Mouse (Mus musculus): ENCODE results near the gene Casd1. TPM values are rescaled to one million over a fixed set of nuclear protein-coding genes. Genes with fewer than 3 reads are reported as not detected.

The Casd1 gene
- polyA plus RNA-seq, 2 experiments: 36.3 to 44.2 TPM

GRCm38 (mm10) chr6:4679981-4680380 is 79.3 kb downstream of the Casd1 start:
- 76% methylated on average over 1 of the region's 1 CpGs for WGBS
- H3K9me3 ChIP-seq (ENCODE audit: control insufficient read depth, low read length): no peaks in the 10 kb centered on the region
- DNase-seq (ENCODE audit: low spot score) (no peak), ATAC-seq (ENCODE audit: low FRiP score, low read depth) (no peak)
- TF ChIP-seq POLR2A (IDR thresholded peaks at IDR 0.05; ENCODE audit: borderline replicate concordance, extremely low read depth, insufficient read depth, insufficient read length): no peak
- H3K27me3 ChIP-seq (ENCODE audit: control insufficient read depth, insufficient read depth, low read length): no peaks in the 10 kb centered on the region
- no peak overlapping the region for H3K9ac ChIP-seq (ENCODE audit: low read depth, low read length, severe bottlenecking)
- no peak overlapping the region for H3K4me3 ChIP-seq (replicated peaks; ENCODE audit: low read length)
- no peak overlapping the region for H3K4me2 ChIP-seq (replicated peaks; ENCODE audit: low read depth, low read length, severe bottlenecking)
- peaks cover 3% of the 10 kb centered on the region; the same call in 1 of the 2 replicates for H3K4me1 ChIP-seq (ENCODE audit: control insufficient read depth, insufficient read depth, low read length)
- no peaks in the 10 kb centered on the region; the same call in 1 of the 2 replicates for H3K36me3 ChIP-seq (ENCODE audit: control insufficient read depth, insufficient read depth, low read length)
- H3K27ac ChIP-seq (replicated peaks; ENCODE audit: low read depth, low read length): no peak overlapping the region

- Histone ChIP-seq H3K27ac (replicated peaks; ENCODE audit: low read depth, low read length) (no peak overlapping the region), H3K9me3 (ENCODE audit: control insufficient read depth, low read length) (no peaks in the 10 kb centered on the region), H3K9ac (ENCODE audit: low read depth, low read length, severe bottlenecking) (no peak overlapping the region), H3K4me2 (replicated peaks; ENCODE audit: low read depth, low read length, severe bottlenecking) (no peak overlapping the region), H3K27me3 (ENCODE audit: control insufficient read depth, insufficient read depth, low read length) (no peaks in the 10 kb centered on the region), H3K4me1 (ENCODE audit: control insufficient read depth, insufficient read depth, low read length) (peaks cover 3% of the 10 kb centered on the region; the same call in 1 of the 2 replicates), H3K4me3 (replicated peaks; ENCODE audit: low read length) (no peak overlapping the region), H3K36me3 (ENCODE audit: control insufficient read depth, insufficient read depth, low read length) (no peaks in the 10 kb centered on the region; the same call in 1 of the 2 replicates)
- 85% methylated on average over 4 of the region's 4 CpGs for WGBS
- ATAC-seq (ENCODE audit: low FRiP score, low read depth) (no peak), DNase-seq (ENCODE audit: low spot score) (no peak)
- TF ChIP-seq POLR2A (IDR thresholded peaks at IDR 0.05; ENCODE audit: borderline replicate concordance, extremely low read depth, insufficient read depth, insufficient read length): no peak
These were observed 79.9 kb downstream of the Casd1 start for GRCm38 (mm10) chr6:4680576-4680975.

GRCm38 (mm10) chr6:4684706-4685340 is 84.2 kb downstream of the Casd1 start:
- Histone ChIP-seq H3K4me1 (ENCODE audit: control insufficient read depth, insufficient read depth, low read length) (peaks cover 3% of the 10 kb centered on the region; the same call in 1 of the 2 replicates), H3K36me3 (ENCODE audit: control insufficient read depth, insufficient read depth, low read length) (no peaks in the 10 kb centered on the region), H3K9me3 (ENCODE audit: control insufficient read depth, low read length) (no peaks in the 10 kb centered on the region), H3K4me2 (replicated peaks; ENCODE audit: low read depth, low read length, severe bottlenecking) (no peak overlapping the region), H3K4me3 (replicated peaks; ENCODE audit: low read length) (no peak overlapping the region), H3K27ac (replicated peaks; ENCODE audit: low read depth, low read length) (no peak overlapping the region), H3K9ac (ENCODE audit: low read depth, low read length, severe bottlenecking) (no peak overlapping the region), H3K27me3 (ENCODE audit: control insufficient read depth, insufficient read depth, low read length) (no peaks in the 10 kb centered on the region)
- no peak for DNase-seq (ENCODE audit: low spot score)
- 32% methylated on average over 10 of the region's 10 CpGs for WGBS
- TF ChIP-seq POLR2A (IDR thresholded peaks at IDR 0.05; ENCODE audit: borderline replicate concordance, extremely low read depth, insufficient read depth, insufficient read length): no peak
- no peak for ATAC-seq (ENCODE audit: low FRiP score, low read depth)

- Histone ChIP-seq H3K9ac (ENCODE audit: low read depth, low read length, severe bottlenecking) (no peak overlapping the region), H3K4me3 (replicated peaks; ENCODE audit: low read length) (no peak overlapping the region), H3K27ac (replicated peaks; ENCODE audit: low read depth, low read length) (no peak overlapping the region), H3K36me3 (ENCODE audit: control insufficient read depth, insufficient read depth, low read length) (no peaks in the 10 kb centered on the region; the same call in 1 of the 2 replicates), H3K9me3 (ENCODE audit: control insufficient read depth, low read length) (no peaks in the 10 kb centered on the region), H3K4me2 (replicated peaks; ENCODE audit: low read depth, low read length, severe bottlenecking) (no peak overlapping the region), H3K27me3 (ENCODE audit: control insufficient read depth, insufficient read depth, low read length) (no peaks in the 10 kb centered on the region), H3K4me1 (ENCODE audit: control insufficient read depth, insufficient read depth, low read length) (no peaks in the 10 kb centered on the region)
- no peak for TF ChIP-seq POLR2A (IDR thresholded peaks at IDR 0.05; ENCODE audit: borderline replicate concordance, extremely low read depth, insufficient read depth, insufficient read length)
- 92% methylated on average over 4 of the region's 4 CpGs for WGBS
- DNase-seq (ENCODE audit: low spot score) (no peak), ATAC-seq (ENCODE audit: low FRiP score, low read depth) (no peak)
These were observed 89.8 kb downstream of the Casd1 start for GRCm38 (mm10) chr6:4690438-4690837.

Other genes with a start within 250 kb of the Casd1 start
- 1,303 and 1,310 TPM in 2 replicates for gene Col1a2, start 96.0 kb upstream of the Casd1 start, polyA plus RNA-seq (2012; rRNA removed)
- gene Col1a2, start 96.0 kb upstream of the Casd1 start, polyA plus RNA-seq (2014; fragmentation: Nextera tagmentation; extraction: Ambion mirVana): 1,790 and 1,964 TPM in 2 replicates
- gene Sgce, start 146.4 kb downstream of the Casd1 start, polyA plus RNA-seq (2012; rRNA removed): 54.8 and 62.0 TPM in 2 replicates
- 63.6 and 66.1 TPM in 2 replicates for gene Sgce, start 146.4 kb downstream of the Casd1 start, polyA plus RNA-seq (2014; fragmentation: Nextera tagmentation; extraction: Ambion mirVana)
- gene Peg10, start 146.5 kb downstream of the Casd1 start, polyA plus RNA-seq (2012; rRNA removed): 138 and 171 TPM in 2 replicates
- 12.7 and 13.8 TPM in 2 replicates for gene Peg10, start 146.5 kb downstream of the Casd1 start, polyA plus RNA-seq (2014; fragmentation: Nextera tagmentation; extraction: Ambion mirVana)